Mouse (Mus musculus) bone marrow, adult 2 months (tissue): ENCODE data around the gene Mdh2. TPM values are rescaled to one million over a fixed set of nuclear protein-coding genes. Genes with fewer than 3 reads are reported as not detected.

Experiments used
- H3K27ac ChIP-seq: fragments of 200-500 bp; 2 replicates; pipeline ENCODE4 v1.5.1; 2012; ENCODE audit warnings: low read depth, mild to moderate bottlenecking, control low read depth, inconsistent platforms, low read length; ENCODE audit not compliant: control insufficient read depth, poor library complexity, insufficient read depth
- H3K4me1 ChIP-seq: fragments of 200-500 bp; 2 replicates; pipeline ENCODE4 v1.6.1; 2011; ENCODE audit warnings: low read length; ENCODE audit not compliant: control insufficient read depth, insufficient read depth
- H3K4me3 ChIP-seq: fragments of 200-500 bp; replicated peaks from 2 replicates; pipeline ENCODE3; 2011; ENCODE audit warnings: mild to moderate bottlenecking, low read depth, low read length, control low read depth; ENCODE audit not compliant: control insufficient read depth
- CTCF ChIP-seq: fragments of 200-500 bp; IDR thresholded peaks from 2 replicates; pipeline ENCODE4 v1.5.1; 2011; ENCODE audit warnings: low read length, control low read depth; ENCODE audit not compliant: control insufficient read depth, insufficient read depth
- POLR2A ChIP-seq: fragments of 200-500 bp; IDR thresholded peaks from 2 replicates; pipeline ENCODE4 v1.6.1; 2011; ENCODE audit warnings: low read depth, mild to moderate bottlenecking, control low read depth, low read length, borderline replicate concordance; ENCODE audit not compliant: control insufficient read depth
- WGBS: fragments of 180-500 bp; shearing (Covaris S2); methylation state at CpG from one replicate; pipeline ENCODE4 v1.1.7; 2018; 5-methylcytosine and 5-hydroxymethylcytosine counted together
- polyA plus RNA-seq: library from polyadenylated mRNA; stranded (reverse); fragments of >200 nt; gene quantifications from 2 replicates; pipeline ENCODE4 v1.2.4, GENCODE M21; 2011; ENCODE audit warnings: low replicate concordance; ENCODE audit not compliant: missing spikeins, insufficient read depth, insufficient read length

Mdh2 gene
- polyA plus RNA-seq, 1 experiment, result 132 TPM

GRCm38 (mm10) chr5:135807263-135807637 is 29.0 kb downstream of the Mdh2 start:
- 49% methylated on average over 3 of the region's 3 CpGs for WGBS
- TF ChIP-seq CTCF (no peak), POLR2A (no peak)
- Histone ChIP-seq H3K27ac (no peak overlapping the region), H3K4me1 (no peaks in the 10 kb centered on the region), H3K4me3 (no peak overlapping the region)

- WGBS, result 55% methylated on average over 5 of the region's 5 CpGs
- no peak for TF ChIP-seq POLR2A
- no peak for TF ChIP-seq CTCF
- Histone ChIP-seq H3K27ac (no peak overlapping the region), H3K4me3 (no peak overlapping the region), H3K4me1 (no peaks in the 10 kb centered on the region)
These were observed 34.7 kb downstream of the Mdh2 start for GRCm38 (mm10) chr5:135812991-135813390.

- no peak overlapping the region for H3K27ac ChIP-seq
- no peaks in the 10 kb centered on the region for H3K4me1 ChIP-seq
- no peak overlapping the region for H3K4me3 ChIP-seq
- 43% methylated on average over 7 of the region's 7 CpGs for WGBS
- TF ChIP-seq POLR2A (no peak), CTCF (no peak)
These were observed 40.2 kb downstream of the Mdh2 start for GRCm38 (mm10) chr5:135818491-135818890.

GRCm38 (mm10) chr5:135822316-135822944 is 44.1 kb downstream of the Mdh2 start:
- WGBS, result 25% methylated on average over 7 of the region's 7 CpGs
- no peak for TF ChIP-seq POLR2A
- no peak for TF ChIP-seq CTCF
- H3K4me1 ChIP-seq, result no peaks in the 10 kb centered on the region
- no peak overlapping the region for H3K27ac ChIP-seq
- H3K4me3 ChIP-seq, result no peak overlapping the region

- H3K27ac ChIP-seq, result no peak overlapping the region
- WGBS, result 51% methylated on average over 3 of the region's 3 CpGs
- H3K4me3 ChIP-seq, result no peak overlapping the region
- H3K4me1 ChIP-seq, result no peaks in the 10 kb centered on the region
- TF ChIP-seq CTCF (no peak), POLR2A (no peak)
These were observed 46.2 kb downstream of the Mdh2 start for GRCm38 (mm10) chr5:135824517-135824916.

GRCm38 (mm10) chr5:135826225-135826624 is 47.9 kb downstream of the Mdh2 start:
- no peaks in the 10 kb centered on the region for H3K4me1 ChIP-seq
- TF ChIP-seq POLR2A (no peak), CTCF (no peak)
- WGBS, result 38% methylated on average over 6 of the region's 6 CpGs
- no peak overlapping the region for H3K27ac ChIP-seq
- H3K4me3 ChIP-seq, result no peak overlapping the region

GRCm38 (mm10) chr5:135829381-135829780 is 51.1 kb downstream of the Mdh2 start:
- TF ChIP-seq CTCF (no peak), POLR2A (no peak)
- H3K4me3 ChIP-seq, result no peak overlapping the region
- no peak overlapping the region for H3K27ac ChIP-seq
- H3K4me1 ChIP-seq, result no peaks in the 10 kb centered on the region
- WGBS, result 80% methylated on average over 8 of the region's 8 CpGs

- Histone ChIP-seq H3K4me3 (no peak overlapping the region), H3K27ac (no peak overlapping the region), H3K4me1 (no peaks in the 10 kb centered on the region; the same call in 1 of the 2 replicates)
- 31% methylated on average over 4 of the region's 4 CpGs for WGBS
- TF ChIP-seq CTCF, result no peak
- no peak for TF ChIP-seq POLR2A
These were observed 54.4 kb downstream of the Mdh2 start for GRCm38 (mm10) chr5:135832729-135833128.

- no peak overlapping the region; the same call in 1 of the 2 replicates for H3K27ac ChIP-seq
- peak overlapping the region; percentile 13 for H3K4me3 ChIP-seq
- no peaks in the 10 kb centered on the region; the same call in 1 of the 2 replicates for H3K4me1 ChIP-seq
- 2% methylated on average over 47 of the region's 47 CpGs for WGBS
- no peak for TF ChIP-seq POLR2A
- TF ChIP-seq CTCF, result no peak
These were observed 56.6 kb downstream of the Mdh2 start for GRCm38 (mm10) chr5:135834769-135835491.
